Mouse (Mus musculus): Measurements from ENCODE around the gene B3galt2.

DNA sequence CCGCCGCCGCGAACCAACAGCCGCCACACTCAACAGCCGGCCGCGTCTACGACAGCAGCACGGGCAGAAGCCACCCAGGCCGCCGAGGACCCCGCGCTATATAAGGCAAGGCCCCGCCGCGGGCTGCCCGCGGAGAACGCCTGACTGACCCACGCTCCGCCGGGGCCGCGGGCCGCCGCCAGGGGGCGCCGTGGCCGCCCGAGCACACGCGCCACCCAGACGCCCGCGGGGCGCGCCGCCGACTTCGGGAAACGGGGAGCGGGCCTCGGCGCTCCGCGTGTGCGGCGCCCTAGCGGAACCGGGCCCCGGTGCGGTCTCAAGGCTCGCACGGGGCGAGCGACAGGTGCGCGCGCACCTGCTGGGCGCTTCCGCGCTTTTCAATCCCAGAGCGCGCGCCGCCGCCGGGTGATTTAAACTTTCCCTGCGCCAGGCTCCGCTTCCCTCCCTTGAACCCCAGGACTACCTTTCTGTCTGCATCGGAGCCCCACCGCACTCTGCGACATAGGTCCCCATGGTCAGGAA is 62.3 kb downstream of the B3galt2 start, which contains the start of gene Cdc73:
- TF ChIP-seq CTCF (IDR thresholded peaks at IDR 0.05; ENCODE audit: control insufficient read depth, insufficient read depth, insufficient read length) (peak; percentile 97), MYOD1 (IDR thresholded peaks at IDR 0.05; ENCODE audit: control insufficient read depth, insufficient read length, low read depth) (no peak), MAX (IDR thresholded peaks at IDR 0.05) (peak; percentile 92)
